Mouse (Mus musculus): Measurements from ENCODE around the gene Ces1b. TPM values are rescaled to one million over a fixed set of nuclear protein-coding genes. Genes with fewer than 3 reads are reported as not detected.

Ces1b gene
- total RNA-seq (2022), result not detected

- DNase-seq (ENCODE audit: low spot score), result no peak
These were observed at the start of gene Ces1b for GRCm38 (mm10) chr8:93079887-93080286. Gene Ces1b, minus strand, starts transcription at chr8:93080017.

GRCm38 (mm10) chr8:93126476-93126875, 46.7 kb upstream of the Ces1b start:
- DNase-seq (ENCODE audit: low spot score), result no peak

- DNase-seq (ENCODE audit: low spot score), result no peak
These were observed 42.2 kb upstream of the Ces1b start for GRCm38 (mm10) chr8:93122005-93122404.

GRCm38 (mm10) chr8:93095376-93095775, 15.6 kb upstream of the Ces1b start:
- peak; percentile 13 for DNase-seq (ENCODE audit: low spot score)

- DNase-seq (ENCODE audit: low spot score), result no peak
These were observed 11.5 kb upstream of the Ces1b start for GRCm38 (mm10) chr8:93091324-93091723.

GRCm38 (mm10) chr8:93088686-93089122, 8.9 kb upstream of the Ces1b start:
- no peak for DNase-seq (ENCODE audit: low spot score)

GRCm38 (mm10) chr8:93088193-93088592, 8.4 kb upstream of the Ces1b start:
- DNase-seq (ENCODE audit: low spot score), result no peak

GRCm38 (mm10) chr8:93075251-93075650, 4.6 kb downstream of the Ces1b start:
- DNase-seq (ENCODE audit: low spot score), result peak; percentile 46

- DNase-seq (ENCODE audit: low spot score), result no peak
These were observed 16.2 kb downstream of the Ces1b start for GRCm38 (mm10) chr8:93063416-93064117.

- peak; percentile 41 for DNase-seq (ENCODE audit: low spot score)
These were observed 20.6 kb downstream of the Ces1b start for GRCm38 (mm10) chr8:93059185-93059584.

GRCm38 (mm10) chr8:93055238-93055637, 24.6 kb downstream of the Ces1b start:
- DNase-seq (ENCODE audit: low spot score), result no peak

GRCm38 (mm10) chr8:93048510-93049416, 31.1 kb downstream of the Ces1b start:
- peak; percentile 28 for DNase-seq (ENCODE audit: low spot score)

- no peak for DNase-seq (ENCODE audit: low spot score)
These were observed 31.7 kb downstream of the Ces1b start, which contains the start of gene Ces1a for GRCm38 (mm10) chr8:93048092-93048491. Gene Ces1a, minus strand, starts transcription at chr8:93048192.

GRCm38 (mm10) chr8:93043083-93043482, 36.7 kb downstream of the Ces1b start:
- DNase-seq (ENCODE audit: low spot score), result no peak

GRCm38 (mm10) chr8:93040776-93041567, 38.8 kb downstream of the Ces1b start:
- peak; percentile 77 for DNase-seq (ENCODE audit: low spot score)

- no peak for DNase-seq (ENCODE audit: low spot score)
These were observed 39.6 kb downstream of the Ces1b start for GRCm38 (mm10) chr8:93040256-93040655.

- no peak for DNase-seq (ENCODE audit: low spot score)
These were observed 41.0 kb downstream of the Ces1b start for GRCm38 (mm10) chr8:93038831-93039230.

GRCm38 (mm10) chr8:93030664-93031063, 49.2 kb downstream of the Ces1b start:
- DNase-seq (ENCODE audit: low spot score), result no peak

GRCm38 (mm10) chr8:93021738-93022137, 58.1 kb downstream of the Ces1b start:
- DNase-seq (ENCODE audit: low spot score), result no peak

GRCm38 (mm10) chr8:93014300-93014699, 65.5 kb downstream of the Ces1b start:
- no peak for DNase-seq (ENCODE audit: low spot score)

GRCm38 (mm10) chr8:93012226-93012625, 67.6 kb downstream of the Ces1b start:
- no peak for DNase-seq (ENCODE audit: low spot score)

- peak; percentile 81 for DNase-seq (ENCODE audit: low spot score)
These were observed 68.4 kb downstream of the Ces1b start for GRCm38 (mm10) chr8:93011439-93011838.

Measured in heart, adult 8-10 months (tissue).